Mouse (Mus musculus): Measurements from ENCODE around the gene Nisch. TPM values are rescaled to one million over a fixed set of nuclear protein-coding genes. Genes with fewer than 3 reads are reported as not detected.
A peak's percentile ranks its signal among the peaks of the same experiment; 100 is the strongest.

Nisch gene
- polyA plus RNA-seq, 2 experiments, result 339 to 514 TPM

GRCm38 (mm10) chr14:31169508-31169907 is 47.2 kb downstream of the Nisch start:
- H3K9me3 ChIP-seq (ENCODE audit: control insufficient read depth, low read length), result no peaks in the 10 kb centered on the region
- no peak for TF ChIP-seq POLR2A (IDR thresholded peaks at IDR 0.05; ENCODE audit: borderline replicate concordance, extremely low read depth, insufficient read depth, insufficient read length)
- no peak overlapping the region for H3K9ac ChIP-seq (ENCODE audit: low read depth, low read length, severe bottlenecking)
- H3K27me3 ChIP-seq (ENCODE audit: control insufficient read depth, insufficient read depth, low read length), result no peaks in the 10 kb centered on the region
- DNase-seq (ENCODE audit: low spot score) (no peak), ATAC-seq (ENCODE audit: low FRiP score, low read depth) (no peak)
- H3K4me2 ChIP-seq (replicated peaks; ENCODE audit: low read depth, low read length, severe bottlenecking), result no peak overlapping the region
- no peak overlapping the region for H3K4me3 ChIP-seq (replicated peaks; ENCODE audit: low read length)
- 79% methylated on average over 6 of the region's 6 CpGs for WGBS
- H3K27ac ChIP-seq (replicated peaks; ENCODE audit: low read depth, low read length), result no peak overlapping the region
- H3K4me1 ChIP-seq (ENCODE audit: control insufficient read depth, insufficient read depth, low read length), result no peaks in the 10 kb centered on the region
- peaks cover 47% of the 10 kb centered on the region for H3K36me3 ChIP-seq (ENCODE audit: control insufficient read depth, insufficient read depth, low read length)

- no peak within 1 kb of the TSS for H3K27ac ChIP-seq (replicated peaks; ENCODE audit: low read depth, low read length)
- no peak within 1 kb of the TSS; the same call in 1 of the 2 replicates for H3K4me2 ChIP-seq (replicated peaks; ENCODE audit: low read depth, low read length, severe bottlenecking)
- H3K4me3 ChIP-seq (replicated peaks; ENCODE audit: low read length), result peak within 1 kb of the TSS; percentile 10
- TF ChIP-seq POLR2A (IDR thresholded peaks at IDR 0.05; ENCODE audit: borderline replicate concordance, extremely low read depth, insufficient read depth, insufficient read length), result no peak
- H3K9me3 ChIP-seq (ENCODE audit: control insufficient read depth, low read length), result no peaks in the 10 kb centered on the region
- DNase-seq (ENCODE audit: low spot score) (no peak), ATAC-seq (ENCODE audit: low FRiP score, low read depth) (no peak)
- H3K27me3 ChIP-seq (ENCODE audit: control insufficient read depth, insufficient read depth, low read length), result no peaks in the 10 kb centered on the region
- H3K36me3 ChIP-seq (ENCODE audit: control insufficient read depth, insufficient read depth, low read length), result peaks cover 37% of the 10 kb centered on the region
- 45% methylated on average over 10 of the region's 10 CpGs for WGBS
- no peaks in the 10 kb centered on the region for H3K4me1 ChIP-seq (ENCODE audit: control insufficient read depth, insufficient read depth, low read length)
- H3K9ac ChIP-seq (ENCODE audit: low read depth, low read length, severe bottlenecking), result no peak within 1 kb of the TSS
These were observed 48.3 kb downstream of the Nisch start, which contains the start of gene Stab1 for GRCm38 (mm10) chr14:31168425-31168824. Stab1 (minus strand) TSS chr14:31168641.

GRCm38 (mm10) chr14:31166827-31167226 is 49.9 kb downstream of the Nisch start:
- H3K9me3 ChIP-seq (ENCODE audit: control insufficient read depth, low read length), result no peaks in the 10 kb centered on the region

GRCm38 (mm10) chr14:31165991-31166630 is 50.6 kb downstream of the Nisch start:
- 56% methylated on average over 10 of the region's 10 CpGs for WGBS
- no peak overlapping the region for H3K4me3 ChIP-seq (replicated peaks; ENCODE audit: low read length)
- no peaks in the 10 kb centered on the region for H3K9me3 ChIP-seq (ENCODE audit: control insufficient read depth, low read length)
- no peak overlapping the region for H3K27ac ChIP-seq (replicated peaks; ENCODE audit: low read depth, low read length)
- H3K36me3 ChIP-seq (ENCODE audit: control insufficient read depth, insufficient read depth, low read length), result peaks cover 13% of the 10 kb centered on the region
- no peak overlapping the region for H3K4me2 ChIP-seq (replicated peaks; ENCODE audit: low read depth, low read length, severe bottlenecking)
- no peaks in the 10 kb centered on the region for H3K4me1 ChIP-seq (ENCODE audit: control insufficient read depth, insufficient read depth, low read length)
- DNase-seq (ENCODE audit: low spot score), result no peak
- no peak for TF ChIP-seq POLR2A (IDR thresholded peaks at IDR 0.05; ENCODE audit: borderline replicate concordance, extremely low read depth, insufficient read depth, insufficient read length)
- no peaks in the 10 kb centered on the region for H3K27me3 ChIP-seq (ENCODE audit: control insufficient read depth, insufficient read depth, low read length)
- ATAC-seq (ENCODE audit: low FRiP score, low read depth), result no peak; the same call in 1 of the 2 replicates
- H3K9ac ChIP-seq (ENCODE audit: low read depth, low read length, severe bottlenecking), result no peak overlapping the region

More at GRCm38 (mm10) chr14:31166827-31167226, 49.9 kb downstream of the Nisch start:
- ATAC-seq (ENCODE audit: low FRiP score, low read depth), result no peak
- H3K27ac ChIP-seq (replicated peaks; ENCODE audit: low read depth, low read length), result no peak overlapping the region
- DNase-seq (ENCODE audit: low spot score), result no peak
- TF ChIP-seq POLR2A (IDR thresholded peaks at IDR 0.05; ENCODE audit: borderline replicate concordance, extremely low read depth, insufficient read depth, insufficient read length), result no peak
- H3K4me2 ChIP-seq (replicated peaks; ENCODE audit: low read depth, low read length, severe bottlenecking), result no peak overlapping the region
- peak overlapping the region; percentile 2; the same call in 1 of the 2 replicates for H3K9ac ChIP-seq (ENCODE audit: low read depth, low read length, severe bottlenecking)
- no peaks in the 10 kb centered on the region for H3K27me3 ChIP-seq (ENCODE audit: control insufficient read depth, insufficient read depth, low read length)
- no peak overlapping the region for H3K4me3 ChIP-seq (replicated peaks; ENCODE audit: low read length)
- no peaks in the 10 kb centered on the region for H3K4me1 ChIP-seq (ENCODE audit: control insufficient read depth, insufficient read depth, low read length)
- WGBS, result 70% methylated on average over 9 of the region's 9 CpGs
- H3K36me3 ChIP-seq (ENCODE audit: control insufficient read depth, insufficient read depth, low read length), result peaks cover 21% of the 10 kb centered on the region

- 63% methylated on average over 7 of the region's 7 CpGs for WGBS
- H3K9me3 ChIP-seq (ENCODE audit: control insufficient read depth, low read length), result no peaks in the 10 kb centered on the region
- no peak for ATAC-seq (ENCODE audit: low FRiP score, low read depth)
- DNase-seq (ENCODE audit: low spot score), result no peak
- no peaks in the 10 kb centered on the region for H3K27me3 ChIP-seq (ENCODE audit: control insufficient read depth, insufficient read depth, low read length)
- no peak overlapping the region for H3K9ac ChIP-seq (ENCODE audit: low read depth, low read length, severe bottlenecking)
- H3K4me2 ChIP-seq (replicated peaks; ENCODE audit: low read depth, low read length, severe bottlenecking), result no peak overlapping the region
- H3K4me3 ChIP-seq (replicated peaks; ENCODE audit: low read length), result no peak overlapping the region
- H3K4me1 ChIP-seq (ENCODE audit: control insufficient read depth, insufficient read depth, low read length), result no peaks in the 10 kb centered on the region
- TF ChIP-seq POLR2A (IDR thresholded peaks at IDR 0.05; ENCODE audit: borderline replicate concordance, extremely low read depth, insufficient read depth, insufficient read length), result no peak
- peaks cover 7% of the 10 kb centered on the region for H3K36me3 ChIP-seq (ENCODE audit: control insufficient read depth, insufficient read depth, low read length)
- no peak overlapping the region for H3K27ac ChIP-seq (replicated peaks; ENCODE audit: low read depth, low read length)
These were observed 51.3 kb downstream of the Nisch start for GRCm38 (mm10) chr14:31165458-31165857.
